Mouse (Mus musculus) forebrain, embryonic 14.5 days (tissue): ENCODE measurements around the gene Atrx. TPM values are rescaled to one million over a fixed set of nuclear protein-coding genes. Genes with fewer than 3 reads are reported as not detected.
"Not testable (repeated sequence)": the region's sequence is repeated elsewhere in the genome, so short reads cannot be mapped to it uniquely, and the experiment has no call there.

Experiments
- ATAC-seq: fragments of 200-750 bp; cut with Nextera tagmentation; 2 replicates; pipeline ENCODE4 v1.8.0; 2017; ENCODE audit warnings: mild to moderate bottlenecking, moderate library complexity
- DNase-seq: peaks from one replicate; pipeline ENCODE4 v3.0.0-alpha.2; 2015; ENCODE audit warnings: low spot score
- H3K27ac ChIP-seq: fragments of 300-500 bp; sonication (generic); 2 replicates; pipeline ENCODE4 v1.5.1; 2014; ENCODE audit warnings: low read depth, mild to moderate bottlenecking, control low read depth, low read length, moderate library complexity
- H3K27me3 ChIP-seq: fragments of 300-500 bp; sonication (generic); replicated peaks from 2 replicates; pipeline ENCODE4 v1.6.1; 2014; ENCODE audit warnings: low read length, control low read depth, mixed read lengths; ENCODE audit not compliant: control insufficient read depth, insufficient read depth
- H3K36me3 ChIP-seq: fragments of 300-500 bp; sonication (generic); 2 replicates; pipeline ENCODE4 v1.6.1; 2014; ENCODE audit warnings: low read length, control low read depth; ENCODE audit not compliant: control insufficient read depth, insufficient read depth
- H3K4me1 ChIP-seq: fragments of 300-500 bp; sonication (generic); 2 replicates; pipeline ENCODE4 v1.6.1; 2014; ENCODE audit warnings: antibody characterized with exemption, low read length, control low read depth; ENCODE audit not compliant: control insufficient read depth, insufficient read depth
- H3K4me2 ChIP-seq: fragments of 300-500 bp; sonication (generic); 2 replicates; pipeline ENCODE4 v1.6.1; 2014; ENCODE audit warnings: mild to moderate bottlenecking, control low read depth, low read length
- H3K4me3 ChIP-seq: fragments of 300-500 bp; sonication (generic); 2 replicates; pipeline ENCODE4 v1.5.1; 2014; ENCODE audit warnings: low read depth, low read length, control low read depth
- H3K9ac ChIP-seq: fragments of 300-500 bp; sonication (generic); 2 replicates; pipeline ENCODE4 v1.6.1; 2014; ENCODE audit warnings: mild to moderate bottlenecking, low read length, control low read depth, moderate library complexity
- H3K9me3 ChIP-seq: fragments of 300-500 bp; sonication (generic); replicated peaks from 2 replicates; pipeline ENCODE4 v1.6.1; 2016; ENCODE audit warnings: low read length, control low read depth, mixed read lengths; ENCODE audit not compliant: control insufficient read depth
- WGBS: fragments of 180-500 bp; shearing (Covaris S2); extraction: QIAGEN DNeasy Blood & Tissue Kit; methylation state at CpG from one replicate; pipeline ENCODE4 v1.1.7; 2014; 5-methylcytosine and 5-hydroxymethylcytosine counted together
- polyA plus RNA-seq: library from polyadenylated mRNA; unstranded; fragments of >200 nt; fragmentation: Nextera tagmentation; extraction: Ambion mirVana; gene quantifications from 2 replicates; pipeline ENCODE4 v1.2.1, GENCODE M21; 2014

The Atrx gene
- polyA plus RNA-seq: 154 and 228 TPM in 2 replicates

DNA sequence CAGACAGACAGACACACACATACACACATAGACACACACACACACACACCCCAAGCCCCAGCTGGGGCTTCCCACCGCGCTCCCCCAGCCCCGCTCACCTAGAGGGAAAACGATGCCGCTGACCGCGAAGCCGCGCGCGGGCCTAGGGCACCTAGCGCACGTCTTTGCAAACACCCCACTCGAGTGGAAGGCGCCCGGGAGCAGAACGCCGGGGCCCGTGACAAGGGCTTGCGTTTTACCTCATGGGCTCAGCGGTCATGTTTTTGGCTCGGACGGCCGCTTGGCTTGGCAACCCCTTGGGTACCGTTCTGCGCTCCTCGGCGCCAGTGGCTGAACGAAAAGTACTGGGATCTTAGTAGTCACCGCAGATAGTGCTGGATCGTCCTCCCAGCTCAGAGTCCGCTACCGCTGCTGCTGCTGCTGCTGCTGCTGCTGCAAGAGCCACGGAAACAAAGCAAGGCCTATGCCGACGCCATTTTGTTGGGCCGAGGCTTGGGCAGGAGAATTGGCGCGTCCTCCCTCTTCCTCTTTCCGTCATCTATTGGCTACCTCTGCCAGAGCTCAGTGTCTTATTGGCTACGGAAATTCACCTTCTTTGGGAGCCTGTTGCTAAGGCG is at the start of gene Atrx:
Gene Atrx (minus strand): TSS at position 543 of the 617 bp plus-strand sequence.
- H3K36me3 ChIP-seq: no peaks in the 10 kb centered on the region
- 28% methylated on average over 42 of the region's 42 CpGs for WGBS
- H3K9me3 ChIP-seq: no peaks in the 10 kb centered on the region
- DNase-seq: peak; percentile 93
- no peaks in the 10 kb centered on the region for H3K27me3 ChIP-seq
- ATAC-seq: peak; percentile 95
- H3K4me1 ChIP-seq: no peaks in the 10 kb centered on the region
- H3K4me2 ChIP-seq: peak within 1 kb of the TSS; percentile 52
- peak within 1 kb of the TSS; percentile 94 for H3K27ac ChIP-seq
- peak within 1 kb of the TSS; percentile 89 for H3K9ac ChIP-seq
- H3K4me3 ChIP-seq: peak within 1 kb of the TSS; percentile 60

DNA sequence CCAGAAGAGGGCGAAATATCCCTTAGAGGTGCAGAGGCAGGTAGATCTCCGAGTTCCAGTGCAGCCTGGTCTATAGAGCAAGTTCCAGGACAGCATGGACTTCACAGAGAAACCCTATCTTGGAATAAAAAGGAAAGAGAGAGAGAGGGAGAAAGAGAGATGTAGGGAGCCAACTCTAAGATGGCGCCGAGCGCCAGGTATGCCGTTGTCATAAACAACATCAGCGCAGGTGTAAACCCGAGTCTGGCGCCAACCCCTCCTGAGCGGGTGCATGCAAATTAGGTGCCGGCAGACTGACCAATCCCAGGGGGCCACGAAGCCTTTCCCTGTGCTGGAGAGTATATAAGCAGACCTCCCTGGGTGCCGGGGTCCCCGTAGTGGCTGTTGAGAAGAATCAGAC is 27.9 kb upstream of the Atrx start:
- H3K4me1 ChIP-seq, H3K27me3 ChIP-seq, H3K4me3 ChIP-seq, H3K27ac ChIP-seq, H3K4me2 ChIP-seq, ATAC-seq, H3K36me3 ChIP-seq, H3K9me3 ChIP-seq, H3K9ac ChIP-seq, DNase-seq: not testable (repeated sequence)
- 78% methylated on average over 14 of the region's 14 CpGs for WGBS

DNA sequence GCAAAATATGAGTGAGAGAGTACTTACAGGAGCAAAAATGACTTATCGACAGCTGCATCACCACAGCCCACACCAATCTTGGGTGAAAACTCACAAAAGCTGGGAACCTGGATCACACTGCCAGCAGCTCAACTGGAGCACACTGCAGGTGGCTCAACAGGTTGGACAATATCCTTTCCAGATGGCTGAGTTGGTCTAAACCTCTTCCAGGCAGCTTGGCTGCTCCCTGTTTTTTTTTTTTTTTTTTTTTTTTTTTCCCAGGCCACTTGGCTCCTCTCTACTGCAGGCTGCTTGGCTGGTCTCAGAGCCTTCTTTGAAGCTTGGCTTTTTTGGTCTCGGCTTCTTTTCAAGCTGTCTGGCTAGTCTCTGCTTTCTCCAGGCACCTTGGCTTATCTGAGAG is 24.8 kb upstream of the Atrx start:
- ATAC-seq (no peak), DNase-seq (no peak)
- Histone ChIP-seq H3K27ac (no peak overlapping the region), H3K9ac (no peak overlapping the region), H3K4me3 (no peak overlapping the region), H3K4me2 (no peak overlapping the region), H3K36me3 (no peaks in the 10 kb centered on the region), H3K9me3 (no peaks in the 10 kb centered on the region), H3K4me1 (no peaks in the 10 kb centered on the region), H3K27me3 (no peaks in the 10 kb centered on the region)
- WGBS: 84% methylated on average over 2 of the region's 2 CpGs

DNA sequence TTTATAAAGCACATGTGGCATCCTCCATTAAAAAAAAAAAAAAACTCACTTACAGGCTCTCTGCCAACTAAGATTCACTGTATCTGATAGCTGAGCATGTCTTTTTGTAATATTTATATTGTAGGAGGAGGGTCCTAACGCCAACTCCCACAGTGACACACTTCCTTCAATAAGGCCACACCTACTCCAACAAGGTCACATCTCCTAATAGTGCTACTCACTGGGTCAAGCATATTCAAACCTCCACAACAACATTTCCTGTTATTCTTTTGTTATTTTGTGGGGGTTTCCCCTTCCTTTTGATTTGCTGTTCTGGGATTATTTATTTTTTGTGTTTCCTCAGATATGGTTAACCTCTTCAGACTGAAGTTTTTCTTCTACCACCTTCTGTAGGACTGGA is 17.2 kb upstream of the Atrx start:
- Histone ChIP-seq H3K9ac (no peak overlapping the region), H3K4me3 (no peak overlapping the region), H3K4me1 (no peaks in the 10 kb centered on the region), H3K9me3 (no peaks in the 10 kb centered on the region), H3K27ac (no peak overlapping the region), H3K4me2 (no peak overlapping the region), H3K36me3 (no peaks in the 10 kb centered on the region), H3K27me3 (no peaks in the 10 kb centered on the region)
- ATAC-seq (no peak), DNase-seq (no peak)
- 61% methylated on average over 1 of the region's 1 CpGs for WGBS

DNA sequence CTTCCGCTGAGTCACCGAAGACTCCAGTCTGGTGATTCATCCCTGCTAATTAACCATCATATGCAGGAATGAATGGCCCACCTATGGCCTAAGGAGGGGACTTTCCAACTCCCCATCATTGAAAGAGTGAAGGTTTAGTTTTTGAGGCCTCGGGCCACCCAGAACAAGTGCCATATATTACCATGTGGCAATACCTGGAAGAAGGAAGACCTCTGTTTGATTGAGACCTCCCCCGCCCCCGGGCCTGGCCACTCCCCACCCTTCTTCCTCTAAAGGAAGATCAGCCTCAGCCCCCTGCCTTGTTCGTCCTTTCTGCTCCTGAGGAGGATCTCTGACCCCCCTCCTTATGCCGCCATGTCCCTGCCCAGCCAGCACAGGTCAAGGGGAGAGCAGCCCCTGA is 10.0 kb upstream of the Atrx start:
- H3K4me2 ChIP-seq: no peak overlapping the region
- no peak overlapping the region for H3K4me3 ChIP-seq
- no peak overlapping the region for H3K9ac ChIP-seq
- DNase-seq (no peak), ATAC-seq (no peak)
- no peaks in the 10 kb centered on the region for H3K9me3 ChIP-seq
- WGBS: 89% methylated on average over 7 of the region's 7 CpGs
- H3K4me1 ChIP-seq: no peaks in the 10 kb centered on the region
- no peaks in the 10 kb centered on the region for H3K36me3 ChIP-seq
- H3K27me3 ChIP-seq: no peaks in the 10 kb centered on the region
- no peak overlapping the region for H3K27ac ChIP-seq

DNA sequence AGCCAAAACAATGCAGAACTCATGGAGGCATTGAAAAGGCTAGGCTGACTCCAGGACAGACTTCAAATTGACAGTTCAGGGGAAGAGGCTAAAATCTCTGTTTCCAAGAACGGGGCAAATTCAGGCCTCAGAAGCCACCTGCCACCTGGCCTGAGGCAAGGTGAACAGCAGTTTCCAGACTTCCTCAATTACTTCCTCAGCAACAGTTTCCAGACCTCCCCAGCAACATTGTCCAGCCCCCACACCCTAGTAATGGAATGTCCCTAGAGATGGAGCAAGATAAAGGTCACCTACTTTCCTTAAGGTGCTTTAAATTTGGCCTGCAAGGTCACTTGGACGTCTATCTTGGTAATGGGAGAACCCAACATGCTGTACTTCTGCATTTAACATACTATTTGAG is 8.5 kb upstream of the Atrx start:
- no peak overlapping the region for H3K27ac ChIP-seq
- ATAC-seq: no peak
- 66% methylated on average over 2 of the region's 2 CpGs for WGBS
- no peaks in the 10 kb centered on the region for H3K27me3 ChIP-seq
- no peak overlapping the region for H3K4me2 ChIP-seq
- no peak overlapping the region for H3K9ac ChIP-seq
- H3K36me3 ChIP-seq: no peaks in the 10 kb centered on the region
- no peak overlapping the region for H3K4me3 ChIP-seq
- H3K4me1 ChIP-seq: no peaks in the 10 kb centered on the region
- no peak for DNase-seq
- no peaks in the 10 kb centered on the region for H3K9me3 ChIP-seq

DNA sequence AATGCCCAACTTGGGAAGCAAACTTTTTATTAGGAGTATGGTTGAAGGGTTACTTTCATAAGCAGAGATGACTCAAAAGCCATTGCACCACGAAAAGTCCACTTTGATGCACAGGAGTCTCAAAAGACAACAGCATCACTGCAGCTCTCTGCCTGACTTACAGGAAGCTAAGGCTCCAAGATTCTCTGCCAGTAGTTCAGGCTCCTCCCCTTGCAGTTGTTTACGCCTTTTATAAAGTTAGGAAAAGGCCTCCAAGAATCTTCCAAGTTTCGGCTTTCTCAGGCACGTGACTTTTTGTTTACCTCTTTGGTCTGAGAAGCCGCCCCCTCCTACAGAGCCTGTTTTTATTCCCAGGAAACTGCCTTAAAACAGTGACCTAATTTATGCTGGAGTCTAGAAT is 5.1 kb upstream of the Atrx start:
- DNase-seq (no peak), ATAC-seq (no peak)
- Histone ChIP-seq H3K27me3 (no peaks in the 10 kb centered on the region), H3K4me1 (no peaks in the 10 kb centered on the region), H3K36me3 (no peaks in the 10 kb centered on the region), H3K9me3 (no peaks in the 10 kb centered on the region), H3K4me3 (no peak overlapping the region), H3K4me2 (no peak overlapping the region), H3K9ac (no peak overlapping the region), H3K27ac (no peak overlapping the region)
- WGBS: 74% methylated on average over 5 of the region's 5 CpGs

DNA sequence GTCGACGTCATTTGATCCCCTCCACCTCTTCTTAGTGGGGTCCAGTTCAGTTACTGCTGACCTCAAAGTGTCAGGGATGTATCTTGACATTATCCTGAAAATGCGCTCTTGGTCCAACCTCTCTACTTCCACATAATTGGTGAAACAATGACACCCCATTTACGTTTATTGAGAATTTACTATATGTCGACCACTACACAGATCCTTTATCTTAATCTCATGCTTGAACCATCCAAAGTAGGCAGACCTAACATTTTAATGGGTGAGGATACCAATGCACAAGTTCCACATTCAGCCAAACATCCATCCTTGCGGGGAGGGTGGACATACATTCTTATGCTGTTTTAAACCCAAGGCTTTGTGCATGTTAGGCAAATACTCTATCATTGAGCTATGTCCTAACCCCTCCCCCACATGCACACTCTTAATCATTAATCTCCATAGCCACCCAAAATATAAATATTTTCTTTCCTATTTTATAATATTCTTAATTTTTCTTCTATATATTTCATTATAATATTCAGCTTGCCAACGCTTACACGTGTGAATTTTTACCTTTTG is 355 bp upstream of the Atrx start:
- peak overlapping the region; percentile 94; the same call in 1 of the 2 replicates for H3K27ac ChIP-seq
- peak overlapping the region; percentile 34 for H3K4me2 ChIP-seq
- peak overlapping the region; percentile 89; the same call in 1 of the 2 replicates for H3K9ac ChIP-seq
- DNase-seq (no peak), ATAC-seq (peak; percentile 33; the same call in 1 of the 2 replicates)
- H3K4me1 ChIP-seq: no peaks in the 10 kb centered on the region
- H3K4me3 ChIP-seq: peak overlapping the region; percentile 60
- no peaks in the 10 kb centered on the region for H3K27me3 ChIP-seq
- 44% methylated on average over 8 of the region's 8 CpGs for WGBS
- no peaks in the 10 kb centered on the region for H3K36me3 ChIP-seq
- no peaks in the 10 kb centered on the region for H3K9me3 ChIP-seq
